Mouse (Mus musculus): ENCODE data around the gene Hoxb7.

Gene Hoxb7

DNA sequence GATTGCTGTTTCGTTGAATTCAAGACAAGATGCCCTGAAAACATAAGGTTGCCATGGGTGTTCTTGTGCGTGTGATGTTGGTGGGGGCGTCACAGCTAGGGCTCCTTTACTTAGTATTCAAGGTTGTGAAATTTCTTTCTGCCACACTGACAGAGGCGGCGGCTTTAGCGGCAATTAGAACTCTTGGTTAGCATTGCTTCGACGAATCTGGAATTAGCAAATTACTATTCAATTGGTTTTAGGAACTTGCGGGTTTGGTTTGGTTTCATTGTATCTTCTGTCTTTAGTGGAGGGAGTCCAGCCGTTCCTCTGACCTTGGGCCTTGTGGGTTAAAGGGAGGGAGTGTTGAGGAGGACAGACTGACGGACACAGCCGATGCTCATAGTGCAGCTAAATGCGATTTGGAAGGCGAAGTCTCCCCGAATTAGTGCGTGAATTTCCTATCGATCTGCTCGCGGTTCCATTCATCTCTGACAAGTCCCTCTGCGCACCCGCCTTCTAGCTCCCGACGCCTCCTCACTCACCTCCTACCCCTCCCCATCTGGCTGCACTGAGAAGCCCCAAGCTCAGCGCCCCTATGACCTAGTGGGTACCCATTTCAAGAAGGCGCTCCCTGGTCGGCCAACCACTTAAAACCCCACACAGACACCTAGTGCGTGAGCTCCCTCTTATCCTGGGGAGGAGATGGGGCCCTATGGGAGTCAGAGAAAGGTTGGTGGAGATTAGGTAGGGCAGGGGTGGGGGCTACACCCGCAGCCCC is 31.4 kb downstream of the Hoxb7 start, which contains the start of gene Hoxb4:
Gene Hoxb4 (plus strand): TSS at position 660 of the 760 bp plus-strand sequence.
- no peak for DNase-seq (ENCODE audit: low spot score)

DNA sequence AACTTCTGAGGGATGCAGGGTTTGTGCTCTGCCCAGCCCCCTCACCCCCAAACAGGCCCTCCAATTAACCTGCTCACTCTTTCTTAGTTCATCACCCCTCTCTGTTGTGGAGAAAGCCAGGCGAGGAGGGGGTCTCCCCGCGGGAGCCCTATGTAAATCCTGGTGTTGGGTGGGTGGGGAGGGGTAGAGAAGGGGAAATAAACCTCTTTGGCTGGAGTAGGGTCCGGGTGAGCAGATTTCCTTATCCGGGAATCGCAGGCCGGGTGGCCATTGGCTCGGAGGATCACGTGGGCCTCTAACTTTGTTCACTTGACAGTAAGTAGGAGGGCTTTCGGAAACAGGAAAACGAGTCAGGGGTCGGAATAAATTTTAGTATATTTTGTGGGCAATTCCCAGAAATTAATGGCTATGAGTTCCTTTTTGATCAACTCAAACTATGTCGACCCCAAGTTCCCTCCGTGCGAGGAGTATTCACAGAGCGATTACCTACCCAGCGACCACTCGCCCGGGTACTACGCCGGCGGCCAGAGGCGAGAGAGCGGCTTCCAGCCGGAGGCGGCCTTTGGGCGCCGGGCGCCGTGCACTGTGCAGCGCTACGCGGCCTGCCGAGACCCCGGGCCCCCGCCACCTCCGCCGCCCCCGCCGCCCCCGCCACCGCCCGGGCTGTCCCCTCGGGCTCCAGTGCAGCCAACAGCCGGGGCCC is 32.1 kb downstream of the Hoxb7 start:
- no peak for DNase-seq (ENCODE audit: low spot score)

- no peak for DNase-seq (ENCODE audit: low spot score)
These were observed 32.9 kb downstream of the Hoxb7 start for GRCm38 (mm10) chr11:96319071-96319902.

DNA sequence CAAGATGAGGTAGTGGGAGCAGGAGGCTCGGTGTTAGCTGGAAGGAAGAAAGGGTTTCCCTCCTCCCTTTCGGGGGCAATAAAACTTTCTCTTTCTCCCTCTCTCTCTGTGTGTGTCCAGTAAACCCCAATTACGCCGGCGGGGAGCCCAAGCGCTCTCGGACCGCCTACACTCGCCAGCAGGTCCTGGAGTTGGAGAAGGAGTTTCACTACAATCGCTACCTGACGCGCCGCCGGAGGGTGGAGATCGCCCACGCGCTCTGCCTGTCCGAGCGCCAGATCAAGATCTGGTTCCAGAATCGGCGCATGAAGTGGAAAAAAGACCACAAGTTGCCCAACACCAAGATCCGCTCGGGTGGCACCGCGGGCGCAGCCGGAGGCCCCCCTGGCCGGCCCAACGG is 33.5 kb downstream of the Hoxb7 start:
- no peak for DNase-seq (ENCODE audit: low spot score)

DNA sequence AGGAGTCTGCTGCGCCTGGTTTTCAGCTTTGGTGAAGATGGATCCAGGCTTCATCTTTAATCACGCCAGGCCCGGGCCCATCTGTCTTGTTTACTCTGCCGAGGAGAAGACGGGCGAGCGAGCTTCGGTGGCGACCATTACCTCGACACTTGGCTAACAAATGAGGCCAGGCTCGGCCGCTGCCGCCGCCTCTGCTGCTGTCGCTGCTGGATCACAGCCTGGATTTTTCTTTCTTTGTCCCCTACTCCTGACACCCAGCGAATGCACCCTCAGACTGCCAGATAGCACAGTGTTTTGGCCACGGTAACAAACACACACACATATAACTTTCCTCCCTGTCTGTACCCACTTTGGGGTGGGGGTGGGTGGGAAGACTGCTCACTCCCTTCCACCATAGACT is 34.3 kb downstream of the Hoxb7 start:
- DNase-seq (ENCODE audit: low spot score), result no peak

- no peak for DNase-seq (ENCODE audit: low spot score)
These were observed 35.4 kb downstream of the Hoxb7 start for GRCm38 (mm10) chr11:96321846-96322245.

DNA sequence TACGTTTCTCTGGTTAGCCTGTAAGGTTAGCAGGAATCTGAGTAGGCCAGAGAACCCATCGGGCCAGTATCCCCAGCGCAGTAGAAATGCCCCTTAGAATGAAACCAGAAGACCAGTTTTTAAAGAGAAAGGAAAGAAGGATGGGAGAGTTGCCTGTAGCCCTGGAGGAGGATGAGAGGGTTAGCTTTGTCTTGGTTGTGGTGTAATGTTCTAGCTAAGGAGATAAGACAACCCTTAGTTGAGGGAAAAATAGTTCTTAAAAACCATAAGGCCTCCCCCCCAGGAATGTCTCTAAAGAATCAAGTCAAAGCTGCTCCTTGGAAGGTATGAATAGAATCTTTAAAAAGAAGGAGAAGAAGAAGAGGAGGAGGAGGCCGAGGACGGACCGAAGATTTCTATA is 36.3 kb downstream of the Hoxb7 start:
- DNase-seq (ENCODE audit: low spot score), result no peak

DNA sequence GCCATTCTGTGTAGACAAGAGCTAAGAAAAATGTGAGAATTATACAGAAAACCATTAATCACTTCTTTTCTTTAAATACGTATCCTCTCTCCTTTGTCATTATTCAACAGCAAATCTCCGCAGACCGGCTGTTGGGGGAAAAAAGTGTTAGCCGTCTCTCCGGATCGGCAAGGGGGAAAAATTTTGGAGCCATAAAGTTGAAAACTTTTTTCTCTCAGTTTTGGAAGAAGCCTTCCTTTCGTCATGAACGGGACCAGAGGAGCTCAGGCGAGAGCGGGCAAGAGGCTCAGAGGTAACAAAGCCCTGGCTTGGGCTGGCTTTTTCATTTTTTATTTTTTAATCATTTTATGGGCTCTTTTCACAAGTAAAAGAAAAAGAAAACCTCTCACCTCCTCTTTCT is 36.7 kb downstream of the Hoxb7 start, which contains the start of gene Hoxb3:
Gene Hoxb3 (plus strand): TSS at position 173 of the 400 bp plus-strand sequence.
- no peak for DNase-seq (ENCODE audit: low spot score)

GRCm38 (mm10) chr11:96324125-96324524 is 37.7 kb downstream of the Hoxb7 start:
- no peak for DNase-seq (ENCODE audit: low spot score)

DNA sequence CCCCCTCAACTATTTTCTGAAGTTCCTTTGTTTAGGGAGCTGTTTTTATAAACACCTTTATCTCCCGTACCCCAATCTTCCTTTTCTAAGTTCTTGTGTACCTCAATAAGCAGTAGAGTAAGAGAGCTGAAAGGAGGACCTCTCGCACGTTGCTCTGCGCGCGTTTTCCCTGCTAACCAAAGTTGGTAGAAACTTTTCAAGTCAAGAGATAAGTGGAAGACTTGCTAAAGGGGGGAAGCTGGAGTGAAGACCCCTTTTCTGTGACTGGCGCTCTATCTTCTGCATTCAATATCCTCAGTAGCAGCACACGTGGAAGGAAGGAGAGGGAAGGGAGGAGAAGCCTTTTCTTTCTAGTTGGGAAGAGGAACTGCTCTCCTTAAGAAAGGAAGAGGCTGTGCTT is 38.5 kb downstream of the Hoxb7 start:
- no peak for DNase-seq (ENCODE audit: low spot score)

GRCm38 (mm10) chr11:96325747-96326212 is 39.4 kb downstream of the Hoxb7 start:
- no peak for DNase-seq (ENCODE audit: low spot score)

DNA sequence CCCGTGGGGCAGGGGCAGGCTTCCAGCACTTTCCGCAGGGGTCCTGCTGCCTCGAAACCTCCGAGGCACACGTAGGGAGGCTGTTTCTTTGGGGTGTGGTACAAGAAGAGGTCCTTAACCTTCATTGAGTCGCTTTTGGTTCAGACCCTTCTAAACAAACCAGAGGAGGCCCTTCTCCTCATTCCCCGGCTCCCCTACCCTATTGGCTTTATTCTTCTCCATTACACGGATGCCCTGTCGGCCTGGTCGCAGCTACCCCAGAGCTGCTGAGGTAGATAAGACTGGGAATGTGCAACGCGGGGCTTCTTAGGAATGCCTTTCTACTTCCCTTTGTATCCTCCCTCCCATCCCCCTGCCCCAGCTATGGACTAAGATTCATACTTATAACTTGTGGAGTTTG is 40.3 kb downstream of the Hoxb7 start:
- no peak for DNase-seq (ENCODE audit: low spot score)

DNA sequence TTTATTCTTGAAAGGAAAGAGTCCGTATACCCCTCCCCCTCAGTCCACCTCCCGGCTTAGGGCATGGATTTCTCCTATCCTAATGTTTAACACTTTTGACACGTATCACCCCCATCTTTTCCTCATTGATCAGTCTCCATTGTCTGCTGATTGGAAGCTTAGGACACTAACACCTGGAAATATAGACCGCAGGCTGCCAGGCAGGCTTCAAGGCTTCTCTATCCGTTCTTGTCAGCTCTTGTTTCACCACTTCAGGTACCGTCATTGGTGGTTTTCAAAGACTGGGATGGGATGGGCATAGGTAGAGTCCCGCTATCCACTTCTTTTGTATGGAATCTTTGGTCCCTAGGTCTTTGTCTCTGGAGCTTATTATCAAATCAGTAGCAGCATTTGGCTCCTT is 40.7 kb downstream of the Hoxb7 start:
- DNase-seq (ENCODE audit: low spot score), result no peak

DNA sequence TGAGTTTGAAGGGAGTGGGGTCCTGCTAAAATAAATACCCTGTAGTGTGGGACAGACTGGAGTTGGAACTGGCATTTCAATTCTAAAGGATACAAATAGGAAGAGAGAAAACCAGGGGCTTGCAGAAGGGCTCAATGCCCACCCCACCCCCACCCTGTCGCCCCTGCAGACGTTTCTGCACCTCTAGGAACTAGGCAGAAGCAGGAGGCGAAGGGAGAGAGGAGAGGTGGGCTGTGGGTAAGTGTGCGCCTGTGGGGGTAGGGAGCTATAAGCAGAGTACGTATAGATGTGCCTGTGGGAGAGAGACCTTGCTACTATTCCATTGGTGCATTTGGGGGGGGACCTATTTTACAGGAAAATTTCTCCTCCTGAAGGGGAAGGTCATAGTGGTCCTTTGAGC is 41.3 kb downstream of the Hoxb7 start:
- no peak for DNase-seq (ENCODE audit: low spot score)

GRCm38 (mm10) chr11:96328605-96329004 is 42.2 kb downstream of the Hoxb7 start:
- no peak for DNase-seq (ENCODE audit: low spot score)

DNA sequence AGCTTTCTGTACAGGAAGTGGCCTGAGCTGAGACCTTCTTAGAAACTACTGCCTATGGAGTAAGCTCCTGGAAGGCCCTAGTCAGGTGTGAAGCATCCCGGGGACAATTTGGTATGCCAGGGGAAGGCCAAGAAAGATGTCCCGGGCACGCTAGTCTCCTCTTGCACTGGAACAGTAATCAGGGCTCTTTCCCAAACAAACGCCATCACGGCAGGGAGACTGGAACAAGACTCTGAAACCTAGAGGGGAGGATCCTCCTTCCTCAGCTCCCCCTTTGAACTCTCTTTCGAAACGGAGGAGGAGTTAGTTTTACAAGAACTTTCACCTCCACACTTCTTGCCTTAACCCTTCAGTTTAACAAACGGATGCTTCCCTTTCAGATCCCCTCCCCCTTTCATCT is 45.7 kb downstream of the Hoxb7 start:
- no peak for DNase-seq (ENCODE audit: low spot score)

DNA sequence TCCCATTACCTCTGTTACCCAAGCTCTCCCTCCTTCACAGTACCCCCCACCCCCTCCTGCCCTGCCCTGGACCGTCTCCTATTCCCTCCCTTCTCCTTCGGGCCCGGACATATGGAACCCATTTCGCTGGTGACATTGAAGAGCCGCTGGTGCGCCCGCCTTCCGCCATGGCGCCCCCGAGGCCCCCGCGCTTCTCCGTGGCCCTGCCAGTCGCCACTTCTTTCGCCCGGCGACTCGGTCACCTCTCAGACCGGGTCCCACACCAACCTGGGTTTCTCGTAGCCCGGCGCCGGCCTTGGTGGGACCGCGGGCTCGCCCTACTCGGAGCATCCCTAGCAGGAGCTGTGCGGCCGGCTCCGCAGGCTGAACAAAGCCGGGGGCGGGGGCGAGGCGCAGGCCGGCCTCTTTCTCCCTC is 46.2 kb downstream of the Hoxb7 start:
- no peak for DNase-seq (ENCODE audit: low spot score)

- DNase-seq (ENCODE audit: low spot score), result no peak
These were observed 47.0 kb downstream of the Hoxb7 start for GRCm38 (mm10) chr11:96333241-96334001.

- DNase-seq (ENCODE audit: low spot score), result no peak
These were observed 47.6 kb downstream of the Hoxb7 start for GRCm38 (mm10) chr11:96334002-96334364.

DNA sequence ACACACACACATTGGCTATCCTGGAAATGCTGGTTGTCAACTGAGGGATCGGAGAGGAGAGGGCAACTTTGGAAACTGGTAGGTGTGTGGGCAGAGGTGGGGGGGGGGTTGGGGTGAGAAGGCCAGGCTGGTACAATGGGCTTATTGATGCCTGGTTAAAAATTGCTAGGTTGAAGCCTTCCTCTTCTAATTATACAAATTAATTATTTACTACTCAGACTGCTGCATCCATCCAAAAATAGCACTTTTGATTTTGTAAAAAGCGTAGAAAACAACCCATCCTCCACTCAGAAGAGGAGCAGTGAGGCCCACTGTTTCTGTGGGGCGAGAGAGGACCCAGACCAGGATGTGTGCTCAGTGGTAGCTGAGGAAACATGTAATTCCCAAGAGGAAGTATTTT is 48.6 kb downstream of the Hoxb7 start:
- no peak for DNase-seq (ENCODE audit: low spot score)

DNA sequence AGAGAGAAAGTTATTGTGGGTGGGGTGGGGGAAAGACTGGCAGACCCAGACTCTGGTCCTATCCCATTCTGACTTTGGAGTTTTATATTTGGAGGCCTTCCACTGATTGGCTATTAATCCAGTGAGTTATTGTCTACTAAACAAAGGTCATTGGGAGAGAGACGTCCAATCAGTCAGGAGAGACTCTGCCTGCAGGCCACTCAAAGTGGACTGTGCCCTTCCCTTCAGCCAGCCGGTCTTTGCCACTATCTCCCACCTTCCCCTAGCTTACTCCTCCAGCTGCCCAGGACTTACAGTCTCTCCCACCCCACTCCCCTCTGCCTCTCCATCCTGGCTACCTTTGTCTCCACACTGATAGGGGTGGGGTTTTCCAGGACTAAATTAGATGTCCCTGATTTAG is 50.2 kb downstream of the Hoxb7 start:
- no peak for DNase-seq (ENCODE audit: low spot score)

GRCm38 (mm10) chr11:96337026-96337425 is 50.6 kb downstream of the Hoxb7 start:
- DNase-seq (ENCODE audit: low spot score), result no peak
